Mouse (Mus musculus) ovary, postnatal 36 days (tissue): ENCODE measurements around the gene Rrnad1.

ENCODE experiments used
- DNase-seq: peaks from one replicate; pipeline ENCODE4 v3.0.0; 2022; ENCODE audit warnings: low spot score, mixed read lengths

Gene Rrnad1

DNA sequence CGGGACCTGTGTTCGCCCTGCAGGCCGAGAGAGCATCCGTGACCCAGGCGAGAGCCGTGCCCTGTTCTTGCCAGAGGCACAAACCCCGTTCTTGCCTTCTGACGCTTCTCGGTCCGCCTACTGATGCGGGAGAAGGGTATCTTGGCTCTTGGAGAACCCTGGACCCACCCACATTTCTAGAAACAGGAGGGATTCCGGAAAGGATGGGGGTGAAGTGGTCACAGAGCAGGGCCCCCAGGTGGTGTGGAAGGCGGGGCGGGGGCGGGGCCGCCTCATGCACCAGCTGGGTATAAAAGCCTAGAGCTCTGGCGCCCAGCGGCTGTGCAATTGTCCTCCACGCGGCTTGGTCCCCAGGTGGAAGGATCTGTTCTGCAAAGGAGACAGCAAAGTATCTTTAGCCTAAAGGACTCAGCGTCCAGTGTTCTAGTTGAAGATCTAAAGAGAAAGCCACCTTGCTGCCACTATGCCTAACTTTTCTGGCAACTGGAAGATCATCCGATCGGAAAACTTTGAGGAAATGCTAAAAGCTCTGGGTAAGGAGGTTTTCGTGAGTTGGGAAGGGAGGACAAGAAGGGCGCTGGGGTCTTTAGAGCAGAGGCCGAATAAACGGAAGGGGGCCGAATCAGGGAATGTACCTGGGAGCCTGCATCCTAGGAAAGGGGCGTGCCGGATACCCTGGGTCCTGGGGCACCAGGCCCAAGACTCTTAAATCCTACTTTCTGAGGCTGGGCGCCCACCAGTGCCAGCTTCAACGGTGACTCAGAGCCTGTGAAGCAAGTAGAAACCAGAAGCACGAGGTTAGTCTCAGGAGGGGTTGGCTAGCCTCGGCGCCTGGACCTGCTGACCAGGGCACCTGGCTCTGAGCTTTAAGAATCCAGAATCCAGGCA lies 18.1 kb upstream of the Rrnad1 start, which contains the start of gene Crabp2:
Gene Crabp2 (plus strand): TSS at position 289 of the 888 bp plus-strand sequence.
- peak; percentile 45 for DNase-seq

DNA sequence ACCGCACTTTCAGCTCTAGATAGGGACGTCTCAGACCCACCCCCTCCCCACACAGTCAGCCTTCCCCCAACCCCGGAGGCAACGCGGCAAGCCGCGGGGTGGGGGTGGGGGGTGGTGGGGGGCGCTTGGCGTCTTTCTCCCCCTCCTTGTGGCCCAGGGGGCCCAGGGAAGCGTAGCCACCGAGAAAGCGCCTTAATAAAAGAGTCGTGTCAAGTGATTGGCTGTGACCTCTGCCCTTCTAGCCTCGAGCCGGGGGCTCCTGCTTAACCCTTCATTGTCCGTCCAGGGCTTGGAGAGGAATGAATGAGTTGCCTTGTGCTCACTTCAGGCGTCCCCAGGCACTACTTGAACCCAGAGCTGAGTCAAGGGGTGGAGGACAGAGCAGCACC lies 17.3 kb upstream of the Rrnad1 start:
- DNase-seq = no peak

DNA sequence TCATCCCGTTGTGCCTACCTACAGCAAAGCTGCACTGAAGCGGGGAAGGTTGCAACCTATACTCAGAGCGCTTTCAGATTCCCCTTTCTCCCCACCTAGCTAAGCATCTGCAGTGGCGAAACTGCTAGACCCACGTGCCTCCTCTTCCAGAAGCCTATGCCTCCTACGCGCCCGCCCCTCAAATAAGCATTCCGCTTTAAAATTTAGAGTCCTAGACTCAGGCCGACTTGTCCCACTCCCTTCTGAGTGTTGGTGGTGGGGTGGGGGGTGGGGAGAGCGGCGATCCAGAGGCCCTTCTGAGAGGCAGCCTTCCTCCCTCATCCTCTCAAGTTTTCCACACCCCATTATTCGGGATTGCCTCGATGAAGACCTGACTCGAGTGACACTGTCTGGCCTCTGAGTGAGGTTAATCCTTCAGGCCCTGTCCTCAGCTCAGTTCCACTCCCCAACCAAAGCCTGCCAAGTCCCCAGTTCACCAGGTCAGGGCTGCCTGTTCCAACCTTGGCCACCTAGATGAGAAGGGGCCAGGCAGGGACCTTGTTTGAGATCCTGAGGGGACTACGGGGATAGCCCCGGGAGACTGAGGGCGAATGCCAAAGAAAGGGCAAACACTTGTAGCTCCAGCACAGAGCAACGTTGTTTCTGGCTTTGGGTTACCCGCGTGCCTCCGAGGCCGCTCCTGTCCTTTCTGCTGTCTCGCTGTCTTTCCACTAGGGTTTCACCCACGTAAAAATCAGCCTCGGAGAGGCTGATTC lies 16.7 kb upstream of the Rrnad1 start:
- no peak for DNase-seq

DNA sequence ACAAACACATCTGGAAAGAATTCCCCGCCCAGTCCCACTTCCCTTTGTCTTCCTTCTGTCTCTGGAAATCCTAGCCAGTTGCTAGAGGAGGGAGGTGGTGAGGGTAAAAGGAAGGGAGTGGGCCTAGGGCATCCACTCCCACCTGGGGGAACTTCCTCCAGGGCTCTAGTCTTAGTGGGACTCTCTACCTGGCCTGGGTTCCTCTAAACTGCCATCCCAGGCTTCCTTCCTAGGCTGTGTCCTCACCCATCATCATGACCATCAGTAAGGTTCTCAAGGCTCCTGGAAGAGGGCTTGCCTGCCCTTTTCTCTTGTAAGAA lies 16.0 kb upstream of the Rrnad1 start:
- DNase-seq = no peak

DNA sequence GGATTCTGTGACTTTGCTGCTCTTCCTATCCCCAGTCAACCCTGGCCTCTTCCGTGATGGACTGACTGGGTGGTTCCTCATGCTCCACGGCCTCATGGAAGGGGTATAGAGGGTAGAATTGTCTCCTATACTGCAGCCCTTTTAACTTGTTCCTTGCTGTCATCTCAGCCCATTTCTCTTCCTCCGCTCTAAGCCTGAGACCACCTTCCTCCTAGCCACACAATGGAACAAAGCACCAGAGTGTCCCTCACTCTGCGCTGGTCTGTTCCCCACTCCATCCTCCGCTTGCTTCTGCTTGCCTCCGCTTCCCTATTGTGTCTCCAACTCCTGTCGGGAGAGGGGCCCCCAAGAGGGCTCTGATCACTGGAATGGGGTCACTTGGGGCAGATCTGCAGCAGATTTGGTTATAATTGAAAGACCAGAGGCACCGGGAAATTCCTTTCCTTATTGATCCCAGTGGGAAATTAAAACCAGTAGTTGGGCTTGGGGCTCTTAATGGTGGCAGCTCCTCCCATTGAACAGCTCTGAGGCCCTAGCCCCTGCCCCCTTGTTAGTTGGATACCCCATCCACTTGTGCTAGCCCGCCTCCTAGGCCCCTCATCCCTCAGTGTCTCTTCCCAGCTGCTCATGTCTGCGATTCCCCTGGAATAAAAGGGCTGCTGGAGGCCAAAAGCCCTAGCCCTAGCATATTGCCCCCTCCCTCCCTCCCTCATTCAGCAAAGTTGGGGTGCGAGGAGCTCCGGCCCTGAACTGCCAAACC lies 15.4 kb upstream of the Rrnad1 start:
- DNase-seq = no peak

DNA sequence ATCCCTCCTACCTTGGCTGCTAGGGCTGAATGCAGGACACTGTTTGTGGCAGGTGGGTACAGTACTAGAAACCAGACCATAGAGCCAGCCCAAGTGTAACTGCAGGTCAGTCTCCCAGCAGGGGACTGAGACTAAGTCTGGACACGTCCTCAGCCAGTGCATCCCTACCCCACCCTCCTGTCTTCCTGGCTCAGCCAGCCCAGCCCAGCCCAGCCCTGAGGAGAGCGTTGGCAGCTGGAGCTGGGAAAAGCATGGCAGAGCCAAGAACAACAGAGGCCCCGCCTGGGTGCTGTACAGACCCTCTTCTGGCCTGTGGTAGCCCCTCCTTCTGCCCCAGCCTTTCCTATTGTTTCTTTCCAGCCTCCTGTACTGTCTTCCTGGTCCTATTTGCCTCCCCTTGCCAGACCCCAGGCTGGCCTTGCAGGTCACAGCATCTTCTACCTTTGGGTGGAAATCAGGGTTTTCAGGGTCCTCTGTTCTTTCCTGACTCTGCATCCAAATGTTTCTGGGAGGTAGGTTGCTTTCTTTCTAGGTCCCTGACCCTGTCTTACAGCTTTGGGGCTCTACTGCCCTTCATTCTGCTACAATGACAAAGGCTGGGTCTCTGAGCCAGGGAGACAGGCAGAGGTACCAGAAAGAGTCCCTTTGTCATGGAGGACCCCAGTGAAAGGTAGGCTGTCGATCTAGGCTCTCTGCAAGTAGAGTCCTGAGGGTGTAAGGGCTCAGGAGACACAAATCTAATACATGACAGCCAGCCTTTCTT lies 14.5 kb upstream of the Rrnad1 start:
- no peak for DNase-seq

DNA sequence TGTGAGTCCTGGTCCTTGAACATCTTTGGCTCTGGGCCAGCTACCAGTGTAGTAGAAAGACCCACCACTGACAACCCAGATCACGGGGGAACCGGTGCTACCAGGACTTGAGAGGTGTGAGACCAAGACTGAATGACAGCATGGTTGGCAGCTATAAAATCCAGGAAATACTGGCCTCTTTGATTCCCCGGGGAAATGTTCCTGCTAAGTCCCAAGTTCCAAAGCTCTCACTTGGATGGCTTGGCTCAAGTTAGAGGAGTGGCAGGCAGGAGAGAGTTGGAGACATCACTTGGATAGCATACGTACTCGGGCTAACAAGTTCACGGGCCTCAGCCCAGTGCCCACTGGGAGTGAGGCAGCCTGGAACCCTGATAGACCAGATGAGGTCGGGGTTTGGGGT lies 13.1 kb upstream of the Rrnad1 start:
- no peak for DNase-seq

DNA sequence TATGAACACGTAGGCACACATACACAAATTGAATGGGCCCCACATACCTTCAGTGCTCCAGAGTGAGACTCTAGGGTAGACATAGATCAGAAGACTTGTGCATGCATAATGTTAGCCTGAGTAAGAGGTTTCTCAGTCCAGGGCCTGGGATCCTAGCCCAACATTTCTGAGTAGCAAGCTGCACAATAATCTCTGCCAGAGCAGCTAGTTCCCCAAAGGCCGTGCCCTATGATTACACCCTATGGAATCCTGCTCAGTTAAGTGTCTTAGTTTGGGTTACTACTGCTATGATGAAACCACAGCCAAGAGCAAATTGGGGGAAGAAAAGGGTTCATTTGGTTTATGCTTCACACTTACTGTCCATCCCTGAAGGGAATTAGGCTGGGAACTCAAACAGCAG lies 12.0 kb upstream of the Rrnad1 start:
- DNase-seq = no peak

DNA sequence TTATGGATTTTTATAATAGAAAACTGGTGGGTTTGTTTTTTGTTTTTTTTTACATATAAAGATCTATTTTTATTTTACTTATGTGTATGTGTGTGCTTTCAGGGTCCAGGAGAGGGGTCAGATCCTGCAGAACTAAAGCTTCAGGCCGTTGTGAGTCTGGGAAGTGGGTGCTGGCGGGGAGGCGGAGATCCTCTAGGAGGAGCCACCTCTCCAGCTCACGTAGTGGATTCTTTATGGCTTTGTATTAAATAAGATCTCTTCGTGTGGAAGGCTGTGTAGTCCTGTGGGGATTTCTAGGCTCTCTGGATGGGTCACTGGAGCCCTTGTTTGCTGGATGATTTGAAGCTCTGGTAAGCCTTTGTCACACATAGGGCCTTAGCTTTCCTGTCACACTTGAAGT lies 10.1 kb upstream of the Rrnad1 start:
- DNase-seq = no peak

DNA sequence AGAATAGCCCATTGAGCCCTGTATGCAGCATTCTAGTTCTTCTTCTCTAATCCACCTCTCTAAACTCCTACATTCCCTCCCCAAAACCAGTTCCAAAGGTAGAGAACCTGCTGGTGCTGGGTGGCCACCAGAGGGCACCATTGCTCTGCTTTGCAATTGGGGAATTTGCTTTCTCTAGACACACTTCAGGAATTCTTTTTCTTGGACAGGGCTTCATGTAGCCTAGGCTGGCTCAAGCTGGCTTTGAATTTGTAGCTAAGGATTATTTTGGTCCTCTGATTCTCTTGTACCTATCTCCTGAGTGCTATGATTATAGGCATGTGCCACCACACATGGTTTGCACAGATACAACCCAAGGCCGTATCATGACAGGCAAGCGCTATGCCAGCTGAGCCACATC lies 5.3 kb upstream of the Rrnad1 start:
- DNase-seq = peak; percentile 80

DNA sequence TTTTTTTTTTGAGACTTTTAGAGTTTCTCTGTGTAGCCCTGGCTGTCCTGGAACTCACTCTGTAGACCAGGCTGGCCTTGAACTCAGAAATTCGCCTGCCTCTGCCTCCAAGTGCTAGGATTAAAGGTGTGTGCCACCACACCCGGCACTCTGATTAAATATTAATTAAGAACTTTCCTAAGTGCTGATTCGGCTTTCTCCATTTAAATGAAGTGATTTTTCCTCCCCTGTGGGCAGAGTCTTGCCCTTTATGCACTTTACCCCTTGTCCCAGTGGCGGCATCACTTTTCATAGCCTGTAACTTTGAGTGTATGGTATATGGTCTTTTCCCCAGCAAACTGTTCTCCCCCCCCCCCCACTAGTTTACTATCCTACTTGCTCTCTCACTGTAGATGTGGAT lies 4.7 kb upstream of the Rrnad1 start:
- DNase-seq = no peak

DNA sequence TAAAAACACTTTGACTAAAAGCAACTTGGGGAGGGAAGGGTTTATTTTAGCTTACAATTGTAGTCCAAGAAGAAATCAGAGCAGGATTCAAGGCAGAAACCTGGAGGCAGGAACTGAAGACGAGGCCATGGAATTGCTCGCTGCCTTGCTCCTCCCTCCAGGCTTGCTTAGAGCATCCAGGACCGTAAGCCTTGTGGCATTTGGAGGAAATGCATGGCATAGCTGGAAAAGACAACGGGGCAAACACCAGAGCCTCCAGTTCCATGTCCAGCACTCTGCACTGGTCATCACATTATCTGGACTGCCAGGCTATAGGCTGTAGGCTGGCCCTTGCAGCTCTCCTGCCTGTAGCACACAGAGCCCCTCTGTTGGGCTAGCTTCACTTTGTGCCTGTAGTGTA lies 4.0 kb upstream of the Rrnad1 start:
- DNase-seq = no peak

DNA sequence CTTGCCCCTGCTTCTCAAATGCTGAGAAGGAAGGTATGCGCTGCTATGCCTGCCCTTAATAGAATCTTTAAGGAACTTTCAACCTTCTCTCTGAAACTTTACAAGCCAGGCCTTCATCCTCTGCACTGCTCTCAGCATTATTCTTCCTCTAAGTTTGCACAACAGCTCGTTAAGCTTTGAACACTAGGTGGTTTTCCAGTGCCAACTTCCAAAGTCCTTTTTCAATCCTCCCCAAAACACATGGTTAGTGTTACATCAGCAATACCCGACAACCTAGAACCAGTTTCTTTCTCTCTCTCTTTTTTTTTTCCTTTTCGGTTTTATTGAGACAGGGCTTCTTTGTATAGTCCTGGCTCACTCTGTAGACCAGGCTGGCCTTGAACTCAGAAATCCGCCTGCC lies 3.5 kb upstream of the Rrnad1 start:
- no peak for DNase-seq

DNA sequence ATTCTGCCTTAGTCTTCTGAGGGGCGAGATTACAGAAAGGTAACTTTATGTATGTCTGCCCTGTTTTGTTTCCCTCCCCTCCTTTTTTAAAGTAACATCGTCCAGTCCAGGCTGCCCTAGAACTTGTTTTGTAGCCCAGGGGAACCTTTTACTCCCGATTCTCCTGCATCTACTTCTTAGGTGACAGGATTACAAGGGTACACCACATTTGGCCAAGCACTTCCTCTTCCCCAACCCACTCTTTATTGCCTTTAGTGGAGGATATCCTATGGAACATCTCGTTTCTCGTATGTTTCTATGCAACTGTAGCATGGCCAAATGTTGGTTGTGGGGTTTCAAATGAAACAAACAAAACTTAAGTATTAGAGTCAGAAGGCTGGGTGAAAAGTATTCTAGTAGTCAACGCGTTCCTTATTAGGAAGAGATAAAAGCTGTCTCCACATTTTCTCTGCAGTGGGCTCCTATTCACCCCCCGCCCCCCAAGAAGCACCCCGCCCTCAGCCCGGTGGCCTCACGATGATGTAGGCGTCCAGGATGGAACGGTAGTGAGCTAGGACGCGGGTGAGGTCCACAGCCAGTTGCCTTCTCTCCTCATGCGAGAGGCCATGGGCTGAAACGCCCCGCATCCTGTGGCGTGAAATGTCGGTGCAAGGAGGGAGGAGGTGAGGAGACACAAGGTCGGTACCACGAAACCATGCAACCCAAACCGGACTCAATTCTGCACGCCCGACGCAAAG lies 1.0 kb downstream of the Rrnad1 start:
- no peak for DNase-seq

DNA sequence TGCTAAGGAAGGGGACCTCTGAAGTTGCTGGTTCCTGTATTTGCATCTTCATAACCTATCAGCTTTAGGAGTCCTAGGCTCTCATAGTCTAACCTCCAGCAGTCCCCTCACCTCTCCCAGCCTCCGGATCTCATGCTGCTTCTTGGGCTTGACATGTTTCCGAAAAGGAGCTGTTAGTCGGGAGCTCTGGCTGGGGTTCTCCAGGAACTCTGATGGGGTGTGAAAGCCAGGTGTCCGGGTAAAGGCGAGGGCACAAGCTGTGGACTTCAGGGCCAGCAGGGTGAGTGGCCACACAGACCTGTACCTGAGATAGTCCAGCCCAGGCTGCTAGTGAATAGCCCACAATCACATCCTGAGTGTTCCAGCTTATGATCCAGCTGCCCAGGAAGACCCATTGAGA lies 3.1 kb downstream of the Rrnad1 start:
- no peak for DNase-seq

DNA sequence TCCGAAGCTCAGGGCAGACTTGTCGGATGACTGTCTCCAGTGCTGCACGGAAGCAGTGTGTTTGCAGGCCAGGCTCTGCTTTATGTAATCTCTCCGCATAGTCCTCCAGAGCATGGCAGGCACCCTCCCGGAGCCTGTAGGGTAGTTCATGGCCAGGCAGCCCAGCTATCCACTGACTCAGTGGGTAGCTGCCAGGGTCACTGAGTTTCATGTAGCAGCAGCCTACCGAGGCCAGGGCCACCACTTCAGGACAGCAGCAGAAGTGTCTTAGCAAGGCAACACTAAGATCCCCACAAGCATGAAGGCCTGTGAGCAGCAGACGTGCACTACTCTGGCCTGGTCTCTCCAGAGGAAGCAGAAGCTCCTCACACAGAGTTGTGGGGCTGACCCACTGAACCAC lies 5.5 kb downstream of the Rrnad1 start:
- DNase-seq = no peak

DNA sequence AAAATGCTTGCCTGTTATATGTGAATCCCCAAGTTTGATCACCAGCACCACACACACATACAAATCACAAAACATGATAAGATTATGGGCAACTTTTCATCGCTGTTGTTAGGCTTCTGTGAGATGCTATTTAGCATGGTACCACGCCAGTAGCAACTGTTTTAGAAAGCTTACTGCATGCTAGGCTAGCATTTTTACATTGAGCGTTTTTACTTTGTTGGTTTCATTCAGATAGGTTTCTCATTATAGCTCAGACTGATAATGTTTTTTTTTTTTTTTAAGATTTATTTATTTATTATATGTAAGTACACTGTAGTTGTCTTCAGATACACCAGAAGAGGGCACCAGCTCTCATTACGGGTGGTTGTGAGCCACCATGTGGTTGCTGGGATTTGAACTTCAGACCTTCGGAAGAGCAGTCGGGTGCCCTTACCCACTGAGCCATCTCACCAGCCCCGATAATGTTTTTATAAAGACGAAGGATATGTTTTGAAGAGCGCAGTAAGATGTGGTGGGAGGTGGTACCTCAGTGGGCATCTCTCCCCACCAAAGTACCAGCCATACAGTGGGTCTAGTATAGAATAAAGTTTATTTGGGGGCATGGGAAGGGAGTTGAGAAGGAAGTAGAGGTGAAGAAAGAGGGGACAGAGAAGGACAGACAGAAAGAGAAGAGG lies 10.1 kb downstream of the Rrnad1 start:
- DNase-seq = no peak

DNA sequence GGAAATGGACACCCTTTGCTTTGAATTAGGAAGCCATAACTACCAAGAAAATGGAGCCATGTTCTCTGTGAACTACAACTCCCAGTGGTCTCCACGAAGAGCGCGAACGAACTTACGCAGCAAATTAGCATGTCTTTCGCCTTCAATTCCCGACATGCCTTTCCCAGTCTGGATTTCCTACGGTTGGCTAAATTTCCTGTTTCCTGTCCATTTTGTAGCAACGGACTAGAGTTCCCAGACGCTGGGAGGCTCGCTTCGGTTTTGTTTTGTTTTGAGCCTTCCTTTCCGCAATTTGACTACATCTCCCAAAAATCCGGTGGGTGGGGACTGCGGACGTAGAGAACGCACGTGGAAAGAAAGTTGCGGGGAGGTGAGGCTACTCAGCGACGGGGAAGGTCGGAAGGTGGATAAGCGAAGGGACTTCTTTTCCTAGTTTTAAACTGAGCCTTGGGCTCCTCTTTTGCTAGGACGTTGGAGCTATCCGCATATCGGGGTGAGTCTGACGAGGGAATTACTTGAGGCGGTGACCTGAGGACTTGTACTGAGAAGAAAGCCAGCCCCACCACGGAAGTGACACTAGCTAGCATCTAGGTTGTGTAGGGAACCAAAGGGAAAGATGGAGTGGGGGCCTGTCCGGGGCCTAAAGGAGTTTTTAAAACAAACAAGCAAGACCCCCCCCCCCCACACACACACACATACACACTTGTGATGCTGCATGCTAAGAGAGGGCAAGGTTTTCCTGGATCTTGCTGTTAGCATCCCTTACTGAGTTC lies 11.0 kb downstream of the Rrnad1 start, which contains the start of gene Mrpl24:
Gene Mrpl24 (plus strand): TSS at position 171 of the 773 bp plus-strand sequence.
- DNase-seq = peak; percentile 68

DNA sequence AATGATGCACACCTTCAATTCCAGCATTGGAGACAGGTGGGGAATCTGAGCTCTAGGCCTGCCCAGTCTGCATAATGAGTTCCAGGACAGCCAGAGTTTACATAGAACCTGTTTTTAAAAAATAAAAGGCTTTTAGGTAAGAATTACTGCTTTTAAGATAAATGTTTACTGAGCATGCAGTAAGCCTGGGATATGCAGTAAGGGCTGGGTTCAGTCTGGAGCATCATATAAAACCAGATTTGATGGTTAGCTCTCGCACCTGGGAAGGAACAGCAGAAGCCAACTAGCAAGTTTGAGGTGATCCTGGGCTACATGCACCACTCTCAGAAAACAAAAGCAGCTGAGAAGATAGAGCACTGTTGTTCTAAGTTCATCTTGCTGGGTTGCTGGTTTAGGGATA lies 12.0 kb downstream of the Rrnad1 start:
- DNase-seq = no peak

DNA sequence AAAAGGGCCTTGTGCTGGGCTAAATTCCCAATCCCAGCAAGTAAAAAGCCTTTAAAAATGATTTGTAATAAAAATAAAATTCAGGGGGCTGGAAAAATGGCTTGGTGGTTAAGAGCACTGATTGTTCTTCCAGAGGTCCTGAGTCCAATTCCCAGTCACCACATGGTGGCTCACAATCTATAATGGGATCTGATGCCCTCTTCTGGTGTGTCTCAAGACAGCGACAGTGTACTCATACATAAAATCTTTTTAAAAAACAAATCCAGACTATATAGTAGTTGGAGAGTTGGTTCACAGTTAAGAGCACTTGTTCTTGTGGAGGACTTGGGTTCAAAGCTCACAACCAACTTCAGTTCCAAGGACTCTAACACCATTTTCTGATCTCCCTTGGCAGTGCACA lies 13.5 kb downstream of the Rrnad1 start:
- no peak for DNase-seq
